Mouse (Mus musculus) ES-CJ7 (cell line): Measurements from ENCODE around the gene Pdzd2.

ENCODE experiments used
- DNase-seq: peaks from one replicate; pipeline ENCODE4 v3.0.0; 2011; ENCODE audit warnings: low read depth, low spot score

Pdzd2 gene

GRCm38 (mm10) chr15:12319889-12320288 lies 419.8 kb downstream of the Pdzd2 start:
- no peak for DNase-seq

GRCm38 (mm10) chr15:12318451-12318850 lies 421.3 kb downstream of the Pdzd2 start:
- DNase-seq, result no peak

- DNase-seq, result no peak
These were observed 422.4 kb downstream of the Pdzd2 start for GRCm38 (mm10) chr15:12317290-12317689.

GRCm38 (mm10) chr15:12315996-12316395 lies 423.7 kb downstream of the Pdzd2 start:
- DNase-seq, result no peak

GRCm38 (mm10) chr15:12314584-12314983 lies 425.1 kb downstream of the Pdzd2 start:
- DNase-seq, result no peak

- DNase-seq, result peak; percentile 61
These were observed 426.5 kb downstream of the Pdzd2 start for GRCm38 (mm10) chr15:12313255-12313654.

- no peak for DNase-seq
These were observed 428.3 kb downstream of the Pdzd2 start for GRCm38 (mm10) chr15:12311465-12311864.

- DNase-seq, result no peak
These were observed 429.0 kb downstream of the Pdzd2 start for GRCm38 (mm10) chr15:12310676-12311075.
